In genomic region chr1:91370055-91370454, GRCm38 (mm10) we compare ENCODE assay signal across 29 mouse cellular contexts. TPM values are rescaled to one million over a fixed set of nuclear protein-coding genes. Genes with fewer than 3 reads are reported as not detected.
DNase-seq lines count a peak whose midpoint lies in the region; ATAC-seq and TF ChIP-seq lines count a peak whose summit lies in the region.
"Had no signal": no experiment of that assay in that cellular context is flagged by ENCODE, and none has a peak within 500 bp of the region (broad histone marks: within the 10 kb centered on the region; RNA-seq: fewer than 3 reads in every experiment).

No protein-coding gene starts in this region.

- WGBS in heart, postnatal 0 days = 75% methylated on average over 23 of the region's 23 CpGs
- 86% methylated on average over 23 of the region's 23 CpGs for WGBS in lung, postnatal 0 days

- H3K79me2 ChIP-seq in myocyte (ENCODE audit: control insufficient read depth, insufficient read depth) = no peaks in the 10 kb centered on the region

- no peak for TF ChIP-seq EP300 in heart, postnatal 0 days (IDR thresholded peaks at IDR 0.05; ENCODE audit: low read depth)
- TF ChIP-seq EP300 in lung, postnatal 0 days (IDR thresholded peaks at IDR 0.05) = no peak

- H3K27me3 ChIP-seq in heart, postnatal 0 days (ENCODE audit: control insufficient read depth, insufficient read depth, low read length) = no peaks in the 10 kb centered on the region
- no peaks in the 10 kb centered on the region for H3K27me3 ChIP-seq in myocyte (ENCODE audit: control insufficient read depth, insufficient read depth, insufficient read length)
- H3K27me3 ChIP-seq in lung, postnatal 0 days (replicated peaks; ENCODE audit: insufficient read depth, low read length) = no peaks in the 10 kb centered on the region
- H3K27me3 ChIP-seq: Patski had no signal

- peak; percentile 26; the same call in 1 of the 2 replicates for ATAC-seq in heart, postnatal 0 days (ENCODE audit: insufficient read depth, low read depth)
- ATAC-seq in lung, postnatal 0 days = no peak
- ATAC-seq: CD4-positive, CD25-positive, alpha-beta regulatory T cell, adult 4 months; forebrain, postnatal 0 days; liver, embryonic 12.5 days; midbrain, embryonic 15.5 days; Patski had no signal

- peaks cover 12% of the 10 kb centered on the region for H3K4me1 ChIP-seq in heart, postnatal 0 days (ENCODE audit: control insufficient read depth, insufficient read depth)
- no peaks in the 10 kb centered on the region for H3K4me1 ChIP-seq in lung, postnatal 0 days (ENCODE audit: insufficient read depth, low read depth, low read length)

- H3K9me3 ChIP-seq in heart, postnatal 0 days (replicated peaks; ENCODE audit: control insufficient read depth, low read length) = no peaks in the 10 kb centered on the region
- H3K9me3 ChIP-seq in lung, postnatal 0 days (ENCODE audit: low read length) = no peaks in the 10 kb centered on the region
- H3K9me3 ChIP-seq: embryonic facial prominence, embryonic 12.5 days; hindbrain, embryonic 13.5 days; limb, embryonic 12.5 days; liver, embryonic 12.5 days; midbrain, embryonic 15.5 days; neural tube, embryonic 13.5 days had no signal

- H3ac ChIP-seq in myocyte (ENCODE audit: control insufficient read depth, insufficient read length) = no peak overlapping the region

- H3K4me3 ChIP-seq in heart, postnatal 0 days (ENCODE audit: low read depth, low read length) = no peak overlapping the region
- no peak overlapping the region for H3K4me3 ChIP-seq in myocyte
- no peak overlapping the region for H3K4me3 ChIP-seq in lung, postnatal 0 days (ENCODE audit: low read depth, low read length)
- H3K4me3 ChIP-seq: embryonic facial prominence, embryonic 12.5 days; hindbrain, embryonic 13.5 days; layer of hippocampus, adult 2 months; limb, embryonic 12.5 days; liver, embryonic 12.5 days; megakaryocyte, embryonic 14.5 days; midbrain, embryonic 15.5 days; neural tube, embryonic 13.5 days had no signal

- no peak overlapping the region for H3K9ac ChIP-seq in heart, postnatal 0 days (replicated peaks; ENCODE audit: low read depth, low read length)
- H3K9ac ChIP-seq in lung, postnatal 0 days (replicated peaks; ENCODE audit: low read depth) = no peak overlapping the region
- H3K9ac ChIP-seq: embryonic facial prominence, embryonic 12.5 days; forebrain, postnatal 0 days; hindbrain, embryonic 13.5 days; limb, embryonic 12.5 days; liver, embryonic 12.5 days; midbrain, embryonic 15.5 days; neural tube, embryonic 13.5 days had no signal

- no peak for TF ChIP-seq CTCF in heart, postnatal 0 days (IDR thresholded peaks at IDR 0.05; ENCODE audit: low read depth)
- no peak for TF ChIP-seq CTCF in lung, postnatal 0 days (IDR thresholded peaks at IDR 0.05)

- peaks cover 41% of the 10 kb centered on the region for H3K36me3 ChIP-seq in heart, postnatal 0 days (replicated peaks; ENCODE audit: control insufficient read depth, insufficient read depth, low read length)
- H3K36me3 ChIP-seq in myocyte (ENCODE audit: control insufficient read depth, insufficient read depth) = peaks cover 12% of the 10 kb centered on the region
- H3K36me3 ChIP-seq in lung, postnatal 0 days (ENCODE audit: insufficient read depth, low read length) = peaks cover 23% of the 10 kb centered on the region

- no peak overlapping the region for H3K4me2 ChIP-seq in heart, postnatal 0 days (ENCODE audit: low read depth, low read length)
- no peak overlapping the region for H3K4me2 ChIP-seq in myocyte (ENCODE audit: low read depth)
- H3K4me2 ChIP-seq in lung, postnatal 0 days (replicated peaks; ENCODE audit: low read depth, low read length) = no peak overlapping the region
- H3K4me2 ChIP-seq: embryonic facial prominence, embryonic 12.5 days; heart, embryonic 11.5 days; hindbrain, embryonic 13.5 days; limb, embryonic 12.5 days; liver, embryonic 12.5 days; midbrain, embryonic 15.5 days; neural tube, embryonic 13.5 days had no signal

- H3K27ac ChIP-seq in heart, postnatal 0 days (ENCODE audit: low read depth) = no peak overlapping the region
- H3K27ac ChIP-seq in lung, postnatal 0 days (ENCODE audit: low read length) = no peak overlapping the region
- H3K27ac ChIP-seq: embryonic facial prominence, embryonic 12.5 days; hindbrain, embryonic 13.5 days; layer of hippocampus, adult 2 months; limb, embryonic 12.5 days; liver, embryonic 12.5 days; midbrain, embryonic 15.5 days; neural tube, embryonic 13.5 days had no signal

- TF ChIP-seq POLR2A in myocyte (IDR thresholded peaks at IDR 0.05; ENCODE audit: insufficient read length, low read depth) = peak; percentile 29

- no peak for DNase-seq in heart, postnatal 0 days (ENCODE audit: low spot score)
- DNase-seq in heart, adult 11 months = no peak
- DNase-seq in retina, postnatal 1 day = peak; percentile 10
- DNase-seq in retina, embryonic 14.5 days (ENCODE audit: low spot score) = no peak
- peak; percentile 74 for DNase-seq in adrenal gland, postnatal 14 days
- no peak for DNase-seq in layer of hippocampus, postnatal 36 days
- DNase-seq in lung, postnatal 0 days (ENCODE audit: low spot score) = no peak
- DNase-seq: cerebellum, adult 2 months; cerebellum, postnatal 25 days; forebrain, postnatal 0 days; heart, postnatal 36 days; lung, adult 2 months; thymus, postnatal 25 days had no signal

TF ChIP-seq in myocyte, 11 proteins besides CTCF, POLR2A, EP300 and RAD21:
- TF ChIP-seq E2F4 (IDR thresholded peaks at IDR 0.05; ENCODE audit: insufficient read depth) (no peak), TCF3 (IDR thresholded peaks at IDR 0.05; ENCODE audit: insufficient read length, low read depth) (no peak), USF1 (IDR thresholded peaks at IDR 0.05; ENCODE audit: low read depth) (no peak), MYOD1 (IDR thresholded peaks at IDR 0.05; ENCODE audit: control insufficient read depth in 1 of 3, insufficient read length in 2 of 3, low read depth in 2 of 3) (no peak), MYOG (IDR thresholded peaks at IDR 0.05; ENCODE audit: control insufficient read depth in 1 of 3, insufficient read depth in 1 of 3, insufficient read length in 2 of 3, low read depth in 2 of 3) (no peak), MAX (IDR thresholded peaks at IDR 0.05; ENCODE audit: low read depth) (no peak), SRF (IDR thresholded peaks at IDR 0.05; ENCODE audit: control insufficient read depth, insufficient read length, low read depth) (no peak), CEBPB (IDR thresholded peaks at IDR 0.05; ENCODE audit: insufficient read depth, poor library complexity, severe bottlenecking) (no peak), REST (IDR thresholded peaks at IDR 0.05; ENCODE audit: insufficient read depth, insufficient read length) (no peak), POLR2AphosphoS2 (IDR thresholded peaks at IDR 0.05; ENCODE audit: insufficient read length, low read depth) (no peak), TCF12 (IDR thresholded peaks at IDR 0.05; ENCODE audit: insufficient read depth, poor library complexity, severe bottlenecking) (no peak)

RNA-seq across cellular contexts. Expression of gene Erfe, which starts 3.8 kb away (rescaled TPM):
- 0.19 and 0.46 TPM in 2 replicates for total RNA-seq in heart, postnatal 0 days (2014; rRNA removed; ENCODE audit: low replicate concordance)
- 0.40 and 0.71 TPM in 2 replicates for polyA plus RNA-seq in heart, postnatal 0 days (2015; fragmentation: Nextera tagmentation; extraction: Ambion mirVana)
- total RNA-seq in adrenal gland, postnatal 14 days (2021) = 7.3 and 9.1 TPM in 2 replicates
- 13.1 TPM for polyA plus RNA-seq in myocyte (2012; fragmentation: generic; extraction: Trizol)
- not detected for total RNA-seq in layer of hippocampus, postnatal 36 days (2021)
- 0.47 and 0.71 TPM in 2 replicates for polyA plus RNA-seq in lung, postnatal 0 days (2015; fragmentation: Nextera tagmentation; extraction: Ambion mirVana)
- total RNA-seq: heart, postnatal 36 days; layer of hippocampus, adult 2 months; layer of hippocampus, postnatal 25 days had no signal
- polyA plus RNA-seq: CD4-positive, CD25-positive, alpha-beta regulatory T cell, adult 4 months; cerebellum, adult 2 months had no signal

RNA-seq across cellular contexts. Expression of gene Klhl30, which starts 19.2 kb away (rescaled TPM):
- 78.6 and 83.2 TPM in 2 replicates for total RNA-seq in heart, postnatal 0 days (2014; rRNA removed; ENCODE audit: low replicate concordance)
- 64.0 and 68.6 TPM in 2 replicates for polyA plus RNA-seq in heart, postnatal 0 days (2015; fragmentation: Nextera tagmentation; extraction: Ambion mirVana)
- 0.37 and 0.71 TPM in 2 replicates for total RNA-seq in adrenal gland, postnatal 14 days (2021)
- polyA plus RNA-seq in myocyte (2012; fragmentation: generic; extraction: Trizol) = 106 TPM
- not detected for total RNA-seq in layer of hippocampus, postnatal 36 days (2021)
- polyA plus RNA-seq in lung, postnatal 0 days (2015; fragmentation: Nextera tagmentation; extraction: Ambion mirVana) = 0.62 and 0.87 TPM in 2 replicates
- total RNA-seq: layer of hippocampus, postnatal 25 days had no signal
- polyA plus RNA-seq: CD4-positive, CD25-positive, alpha-beta regulatory T cell, adult 4 months; forebrain, embryonic 11.5 days; liver, embryonic 12.5 days had no signal

RNA-seq across cellular contexts. Expression of gene Ilkap, which starts 28.6 kb away (rescaled TPM):
- 58.1 and 70.5 TPM in 2 replicates for total RNA-seq in heart, postnatal 0 days (2014; rRNA removed; ENCODE audit: low replicate concordance)
- polyA plus RNA-seq in heart, postnatal 0 days (2015; fragmentation: Nextera tagmentation; extraction: Ambion mirVana) = 71.4 and 75.1 TPM in 2 replicates
- total RNA-seq in adrenal gland, postnatal 14 days (2021) = 99.4 and 110 TPM in 2 replicates
- 80.3 TPM for polyA plus RNA-seq in myocyte (2012; fragmentation: generic; extraction: Trizol)
- 10 to 100 TPM; 65.3 to 70.8 TPM for total RNA-seq in layer of hippocampus, postnatal 36 days (2021)
- 90.5 and 94.0 TPM in 2 replicates for polyA plus RNA-seq in lung, postnatal 0 days (2015; fragmentation: Nextera tagmentation; extraction: Ambion mirVana)

RNA-seq across cellular contexts. Expression of gene Hes6, which starts 43.8 kb away (rescaled TPM):
- 81.4 and 82.5 TPM in 2 replicates for total RNA-seq in heart, postnatal 0 days (2014; rRNA removed; ENCODE audit: low replicate concordance)
- polyA plus RNA-seq in heart, postnatal 0 days (2015; fragmentation: Nextera tagmentation; extraction: Ambion mirVana) = 61.0 and 64.3 TPM in 2 replicates
- 182 and 223 TPM in 2 replicates for total RNA-seq in adrenal gland, postnatal 14 days (2021)
- 250 TPM for polyA plus RNA-seq in myocyte (2012; fragmentation: generic; extraction: Trizol)
- 10 to 100 TPM; 14.1 to 15.2 TPM for total RNA-seq in layer of hippocampus, postnatal 36 days (2021)
- polyA plus RNA-seq in lung, postnatal 0 days (2015; fragmentation: Nextera tagmentation; extraction: Ambion mirVana) = 63.7 and 75.1 TPM in 2 replicates

RNA-seq across cellular contexts. Expression of gene Espnl, which starts 48.2 kb away (rescaled TPM):
- 0.89 TPM in 1 of 2 replicates, not detected in the other for total RNA-seq in heart, postnatal 0 days (2014; rRNA removed; ENCODE audit: low replicate concordance)
- 0.04 TPM in 1 of 2 replicates, not detected in the other for polyA plus RNA-seq in heart, postnatal 0 days (2015; fragmentation: Nextera tagmentation; extraction: Ambion mirVana)
- total RNA-seq in adrenal gland, postnatal 14 days (2021) = 0.08 TPM in 1 of 2 replicates, not detected in the other
- 0.12 TPM for polyA plus RNA-seq in myocyte (2012; fragmentation: generic; extraction: Trizol)
- under 1 TPM in 1 of 2 experiments, not detected in 1; 0.07 TPM for total RNA-seq in layer of hippocampus, postnatal 36 days (2021)
- not detected in 2 replicates for polyA plus RNA-seq in lung, postnatal 0 days (2015; fragmentation: Nextera tagmentation; extraction: Ambion mirVana)
- total RNA-seq: layer of hippocampus, postnatal 25 days had no signal
- polyA plus RNA-seq: CD4-positive, CD25-positive, alpha-beta regulatory T cell, adult 4 months; intestine, embryonic 14.5 days; kidney, embryonic 14.5 days had no signal

Comparison
In these comparisons a context has a peak if more than half of its experiments do, and no peak if none do; other contexts are left out.
1. DNase-seq: peak in retina, postnatal 1 day (single experiment) and adrenal gland, postnatal 14 days (single experiment); none in heart, postnatal 0 days (single experiment), heart, adult 11 months (single experiment), retina, embryonic 14.5 days (single experiment), layer of hippocampus, postnatal 36 days (0 of 2) and lung, postnatal 0 days (single experiment).
2. RNA of gene Klhl30, which starts 19.2 kb away (total RNA-seq): 78.6 to 83.2 TPM in heart, postnatal 0 days; 0.37 to 0.71 TPM in adrenal gland, postnatal 14 days and not detected in layer of hippocampus, postnatal 36 days; every median in the first group is over 10 times any median in the second.